Mouse (Mus musculus): ENCODE results near the gene Pak2. TPM values are rescaled to one million over a fixed set of nuclear protein-coding genes. Genes with fewer than 3 reads are reported as not detected.

Gene Pak2
- polyA plus RNA-seq, 1 experiment from 2014 or later, result 39.2 TPM

DNA sequence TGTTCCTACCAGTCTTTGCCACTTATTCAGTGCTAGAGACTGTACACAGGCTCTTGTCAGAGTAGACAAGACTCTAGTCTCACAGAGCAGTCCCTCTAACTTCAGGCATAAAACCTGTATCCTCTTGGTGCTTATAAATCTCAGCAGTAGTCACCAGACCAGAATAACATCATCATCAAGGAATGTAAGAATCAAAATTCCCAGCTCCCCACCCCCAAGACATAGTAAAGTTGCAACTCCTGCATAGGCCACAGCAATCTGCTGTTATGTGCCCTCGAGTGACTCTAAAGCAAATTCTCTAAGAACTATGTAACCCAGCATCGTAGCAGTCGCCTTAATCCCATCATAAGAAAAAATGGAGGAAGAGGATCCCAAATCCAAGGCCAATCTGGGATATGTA, 99.6 kb downstream of the Pak2 start:
- ATAC-seq (ENCODE audit: insufficient number of reproducible peaks, insufficient read depth, low FRiP score, low TSS enrichment), result no peak
- 96% methylated on average over 3 of the region's 3 CpGs for WGBS
- H3K27me3 ChIP-seq, result no peaks in the 10 kb centered on the region
- H3K9me3 ChIP-seq, result no peaks in the 10 kb centered on the region
- no peak overlapping the region for H3K4me3 ChIP-seq
- peaks cover 38% of the 10 kb centered on the region for H3K36me3 ChIP-seq
- H3K27ac ChIP-seq, result no peak overlapping the region
- H3K4me2 ChIP-seq (replicated peaks), result no peak overlapping the region
- no peaks in the 10 kb centered on the region for H3K4me1 ChIP-seq
- H3K9ac ChIP-seq, result no peak overlapping the region

GRCm38 (mm10) chr16:31975258-31975657, 103.9 kb downstream of the Pak2 start:
- Histone ChIP-seq H3K4me3 (no peak overlapping the region), H3K36me3 (peaks cover 50% of the 10 kb centered on the region), H3K9me3 (no peaks in the 10 kb centered on the region), H3K4me2 (replicated peaks) (no peak overlapping the region), H3K9ac (no peak overlapping the region), H3K27ac (no peak overlapping the region), H3K27me3 (no peaks in the 10 kb centered on the region), H3K4me1 (no peaks in the 10 kb centered on the region)
- no peak for ATAC-seq (ENCODE audit: insufficient number of reproducible peaks, insufficient read depth, low FRiP score, low TSS enrichment)
- WGBS, result 90% methylated on average over 4 of the region's 4 CpGs

Small RNA genes within 50 kb of the gene (microRNA-seq; reads per million reads assigned to microRNA genes)
- not detected for gene Gm26269

Other genes starting within 250 kb of the Pak2 start
- gene Meltf, start 200.5 kb downstream of the Pak2 start, polyA plus RNA-seq (2016; fragmentation: Nextera tagmentation; extraction: Ambion mirVana), result 0.28 and 0.56 TPM in 2 replicates
- 1.1 and 1.6 TPM in 2 replicates for gene Pigz, start 145.5 kb downstream of the Pak2 start, polyA plus RNA-seq (2016; fragmentation: Nextera tagmentation; extraction: Ambion mirVana)
- gene 0610012G03Rik, start 130.8 kb downstream of the Pak2 start, polyA plus RNA-seq (2016; fragmentation: Nextera tagmentation; extraction: Ambion mirVana), result 85.2 and 93.3 TPM in 2 replicates
- 146 and 150 TPM in 2 replicates for gene Ncbp2, start 130.8 kb downstream of the Pak2 start, polyA plus RNA-seq (2016; fragmentation: Nextera tagmentation; extraction: Ambion mirVana)
- 22.2 and 23.1 TPM in 2 replicates for gene Senp5, start 76.1 kb downstream of the Pak2 start, polyA plus RNA-seq (2016; fragmentation: Nextera tagmentation; extraction: Ambion mirVana)
- gene Pigx, start 20.4 kb upstream of the Pak2 start, polyA plus RNA-seq (2016; fragmentation: Nextera tagmentation; extraction: Ambion mirVana), result 138 and 141 TPM in 2 replicates
- gene Cep19, start 20.5 kb upstream of the Pak2 start, polyA plus RNA-seq (2016; fragmentation: Nextera tagmentation; extraction: Ambion mirVana), result 29.7 and 32.7 TPM in 2 replicates
- 9.9 and 11.1 TPM in 2 replicates for gene Nrros, start 86.3 kb upstream of the Pak2 start, polyA plus RNA-seq (2016; fragmentation: Nextera tagmentation; extraction: Ambion mirVana)
- 0.22 and 0.31 TPM in 2 replicates for gene Bex6, start 100.5 kb upstream of the Pak2 start, polyA plus RNA-seq (2016; fragmentation: Nextera tagmentation; extraction: Ambion mirVana)
- 22.3 and 24.8 TPM in 2 replicates for gene Fbxo45, start 167.8 kb upstream of the Pak2 start, polyA plus RNA-seq (2016; fragmentation: Nextera tagmentation; extraction: Ambion mirVana)
- gene Wdr53, start 167.9 kb upstream of the Pak2 start, polyA plus RNA-seq (2016; fragmentation: Nextera tagmentation; extraction: Ambion mirVana), result 16.6 and 18.0 TPM in 2 replicates
- gene Smco1, start 192.1 kb upstream of the Pak2 start, polyA plus RNA-seq (2016; fragmentation: Nextera tagmentation; extraction: Ambion mirVana), result 0.15 TPM in 1 of 2 replicates, not detected in the other
- 33.8 and 41.8 TPM in 2 replicates for gene Rnf168, start 198.1 kb upstream of the Pak2 start, polyA plus RNA-seq (2016; fragmentation: Nextera tagmentation; extraction: Ambion mirVana)